Mouse (Mus musculus): Measurements from ENCODE around the gene Adamts8.

Adamts8 gene

DNA sequence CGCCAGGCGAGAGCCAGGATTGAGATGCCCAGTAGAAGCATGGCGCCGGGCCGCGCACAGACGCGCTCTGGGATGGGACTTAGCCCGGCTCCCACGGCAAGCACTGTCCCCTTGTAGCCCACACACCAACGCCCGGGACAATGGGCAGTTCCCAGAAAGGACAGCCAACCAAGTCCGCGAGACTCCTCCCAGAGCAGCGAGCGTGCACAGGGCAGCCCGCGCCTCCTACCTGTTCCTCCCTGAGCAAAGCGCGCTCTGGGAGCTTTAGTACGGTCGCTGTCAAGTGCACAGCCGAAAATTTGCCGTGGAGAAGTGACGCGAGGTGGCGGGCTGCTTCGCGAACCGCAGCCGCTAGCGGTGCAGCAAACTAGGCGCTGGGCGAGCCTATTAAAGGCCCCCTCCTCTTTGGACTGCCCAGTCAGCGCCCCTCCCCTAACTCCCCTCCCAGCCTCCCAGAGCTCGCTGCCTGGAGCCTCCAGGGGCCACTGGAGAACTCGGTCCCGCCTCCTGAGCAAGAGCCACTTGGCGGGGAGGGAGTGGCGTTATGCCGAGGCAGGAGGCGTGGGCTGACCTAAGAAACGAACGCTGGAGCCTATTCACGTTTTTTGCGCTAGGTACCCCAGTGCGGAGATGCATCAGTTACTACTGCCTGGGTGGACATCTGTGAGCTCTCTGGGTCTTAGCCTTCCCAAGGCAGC, 20.0 kb upstream of the Adamts8 start, which contains the start of gene Adamts15:
TSS of gene Adamts15 (minus strand) at position 256 of the 698 bp plus-strand sequence.
- DNase-seq (ENCODE audit: low spot score in 2 of 2): peak; percentile 46 to 53

GRCm38 (mm10) chr9:30928759-30929158, 13.6 kb upstream of the Adamts8 start:
- no peak for DNase-seq (ENCODE audit: low spot score in 2 of 2)

DNA sequence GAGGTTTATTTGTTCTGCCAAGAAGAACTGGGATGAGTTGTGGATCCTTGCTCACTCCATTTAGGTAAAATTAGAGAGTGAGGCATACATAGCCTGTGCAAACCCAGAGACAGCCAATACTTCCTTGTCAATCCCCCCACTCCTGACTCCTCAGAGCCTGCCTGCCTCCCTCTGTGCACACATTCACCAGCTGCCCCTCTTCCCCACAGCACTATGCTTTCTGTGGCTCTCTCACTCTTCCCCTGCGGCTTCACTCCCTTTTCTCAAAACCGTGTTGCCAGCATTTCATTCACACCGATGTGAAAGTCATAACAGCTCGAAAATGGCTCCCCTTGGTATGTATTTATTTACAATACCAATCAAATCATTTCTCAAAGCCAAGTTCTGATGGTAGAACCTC, 10.0 kb upstream of the Adamts8 start:
- no peak for DNase-seq (ENCODE audit: low spot score in 2 of 2)

DNA sequence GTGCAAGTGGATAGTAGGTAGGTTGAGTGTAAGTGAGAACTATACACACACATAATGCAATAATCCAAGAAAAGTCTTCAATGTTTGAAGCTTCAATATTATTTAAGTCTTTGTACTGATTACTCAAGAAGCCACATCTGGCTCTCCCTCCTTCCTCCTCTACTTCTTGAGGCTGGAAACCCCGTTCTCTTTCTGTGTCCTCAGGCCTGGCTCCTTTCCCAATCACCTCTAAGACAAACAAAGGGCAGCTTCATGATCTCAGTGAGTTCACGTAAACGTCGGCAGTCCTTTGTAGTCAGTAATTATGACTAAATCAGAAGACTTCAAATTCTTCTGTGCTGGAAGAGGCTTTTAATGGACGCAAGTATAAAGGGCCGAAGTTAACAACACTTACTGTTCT, 7.5 kb upstream of the Adamts8 start:
- DNase-seq (ENCODE audit: low spot score in 2 of 2): no peak

GRCm38 (mm10) chr9:30936674-30937438, 5.5 kb upstream of the Adamts8 start:
- DNase-seq (ENCODE audit: low spot score in 2 of 2): peak; percentile 68 to 70

DNA sequence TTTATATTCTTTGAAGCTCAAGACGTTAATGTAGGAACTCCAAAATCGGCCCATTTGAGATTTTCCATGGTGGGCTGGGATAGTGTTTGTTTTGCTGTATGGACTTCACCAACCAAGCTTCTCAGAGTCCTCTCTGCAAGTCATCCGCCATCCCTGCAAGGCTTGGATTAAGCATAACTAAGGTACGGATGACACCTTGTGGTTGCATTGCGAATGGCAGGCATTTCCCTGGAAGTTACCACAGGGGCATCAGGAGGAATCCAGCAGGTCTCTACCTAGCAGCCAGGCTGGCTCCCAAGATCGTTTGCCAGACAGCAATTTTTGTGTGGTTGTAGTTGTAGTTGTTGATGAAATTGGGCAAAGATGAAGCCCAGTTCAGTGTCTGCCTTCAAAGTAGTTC, 2.0 kb upstream of the Adamts8 start:
- DNase-seq (ENCODE audit: low spot score in 2 of 2): peak; percentile 96 to 98

GRCm38 (mm10) chr9:30943341-30943740, 979 bp downstream of the Adamts8 start:
- peak in 1 of 2 experiments; percentile 20 for DNase-seq (ENCODE audit: low spot score in 2 of 2)

GRCm38 (mm10) chr9:30944234-30944633, 1.9 kb downstream of the Adamts8 start:
- no peak for DNase-seq (ENCODE audit: low spot score in 2 of 2)

DNA sequence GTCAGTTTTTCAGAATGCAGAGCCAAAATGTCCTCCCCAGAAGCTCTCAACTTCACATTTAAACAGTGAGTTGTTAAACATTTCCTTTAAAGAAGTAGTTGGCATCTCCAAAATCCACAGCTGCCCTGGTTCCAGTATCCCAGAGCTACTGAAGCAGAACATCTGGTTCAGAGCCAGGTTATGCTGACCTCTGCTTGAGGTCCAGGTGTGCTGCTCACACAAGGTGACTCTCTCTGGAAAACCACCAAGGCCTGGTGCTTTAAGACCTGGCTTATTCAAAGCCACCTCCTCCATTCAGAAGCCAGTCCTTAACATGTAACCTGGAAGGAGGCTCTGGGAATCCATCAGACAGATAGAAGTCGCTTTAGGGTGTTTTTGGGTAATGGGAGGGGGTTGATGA, 2.9 kb downstream of the Adamts8 start:
- DNase-seq (ENCODE audit: low spot score in 2 of 2): no peak

DNA sequence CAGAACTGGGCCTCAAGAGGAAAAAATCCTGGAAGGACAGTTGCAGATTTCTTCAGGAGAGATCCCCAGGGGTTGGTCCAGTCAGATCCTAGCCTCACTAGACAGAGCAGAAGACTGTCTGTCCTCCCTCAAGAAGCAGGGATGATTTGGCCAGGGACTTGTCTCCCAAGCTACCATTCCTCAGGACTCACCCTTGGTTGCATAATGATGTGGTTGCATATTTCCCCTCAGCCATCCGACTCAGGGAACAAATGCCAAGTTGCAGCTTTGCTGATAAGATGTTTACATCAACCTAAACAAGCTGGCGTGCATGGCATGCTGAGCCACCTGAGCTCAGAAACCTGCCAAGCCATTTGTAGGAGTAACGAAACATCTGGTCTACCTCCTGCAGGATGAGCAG, 7.1 kb downstream of the Adamts8 start:
- no peak for DNase-seq (ENCODE audit: low spot score in 2 of 2)

GRCm38 (mm10) chr9:30949971-30950370, 7.6 kb downstream of the Adamts8 start:
- DNase-seq (ENCODE audit: low spot score in 2 of 2): no peak

DNA sequence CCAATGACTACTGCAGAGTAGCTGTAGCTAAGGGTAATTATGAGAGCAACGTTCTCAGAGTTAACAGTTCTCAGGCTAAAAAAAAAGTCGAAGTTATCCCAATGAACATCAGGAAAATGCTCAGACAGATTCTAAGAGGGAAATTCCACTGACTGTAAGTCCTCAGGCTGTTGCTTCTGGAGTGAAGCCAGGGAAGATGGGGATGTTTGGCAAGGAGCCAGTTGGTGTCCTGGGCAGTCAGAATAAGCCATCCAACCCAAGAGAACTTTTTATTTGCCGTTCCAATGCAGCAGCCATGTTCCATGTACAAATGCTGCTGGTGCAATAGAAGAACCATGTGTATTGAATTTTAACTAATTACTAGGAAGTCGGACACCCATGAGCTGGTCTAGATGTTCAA, 8.2 kb downstream of the Adamts8 start:
- no peak for DNase-seq (ENCODE audit: low spot score in 2 of 2)

DNA sequence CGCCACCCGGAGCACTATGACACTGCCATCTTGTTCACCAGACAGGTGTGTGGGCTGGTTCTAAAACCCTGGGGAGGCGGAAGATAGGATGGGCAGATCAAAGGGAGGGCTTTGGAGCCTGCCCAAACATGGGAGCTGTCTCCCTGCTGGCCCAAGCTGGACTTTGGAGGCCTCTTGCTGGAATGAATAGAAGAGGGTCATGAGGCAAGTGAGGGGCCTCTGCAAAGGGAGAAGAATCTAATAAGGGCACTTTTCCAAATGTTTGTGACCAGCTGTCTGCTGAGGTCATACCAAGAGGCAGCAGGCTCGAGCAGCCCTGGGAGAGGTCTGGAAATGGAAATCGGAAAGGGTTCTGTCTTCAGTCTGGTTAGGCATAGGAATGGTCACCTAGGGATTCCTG, 9.1 kb downstream of the Adamts8 start:
- DNase-seq (ENCODE audit: low spot score in 2 of 2): no peak

DNA sequence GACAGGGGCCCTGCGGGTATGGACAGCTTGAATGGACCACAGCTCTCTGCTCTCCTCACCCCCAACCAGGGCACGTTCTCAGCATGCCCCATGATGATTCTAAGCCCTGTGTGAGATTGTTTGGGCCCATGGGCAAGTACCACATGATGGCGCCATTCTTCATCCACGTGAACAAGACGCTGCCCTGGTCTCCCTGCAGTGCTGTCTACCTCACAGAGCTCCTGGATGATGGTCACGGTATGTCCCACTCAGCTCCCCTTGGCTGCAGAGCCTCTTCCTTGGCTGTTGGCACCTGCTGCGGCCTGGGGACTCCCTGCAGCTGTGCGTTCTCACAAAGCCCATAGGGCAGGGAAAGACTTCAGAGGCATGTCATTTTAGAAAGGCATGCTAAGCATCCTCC, 10.9 kb downstream of the Adamts8 start:
- no peak for DNase-seq (ENCODE audit: low spot score in 2 of 2)

GRCm38 (mm10) chr9:30955246-30955645, 12.9 kb downstream of the Adamts8 start:
- DNase-seq (ENCODE audit: low spot score in 2 of 2): no peak

GRCm38 (mm10) chr9:30963780-30964179, 21.4 kb downstream of the Adamts8 start:
- DNase-seq (ENCODE audit: low spot score in 2 of 2): no peak

- DNase-seq (ENCODE audit: low spot score in 2 of 2): peak in 1 of 2 experiments; percentile 49
Measured at GRCm38 (mm10) chr9:30964685-30965084, 22.3 kb downstream of the Adamts8 start.

DNA sequence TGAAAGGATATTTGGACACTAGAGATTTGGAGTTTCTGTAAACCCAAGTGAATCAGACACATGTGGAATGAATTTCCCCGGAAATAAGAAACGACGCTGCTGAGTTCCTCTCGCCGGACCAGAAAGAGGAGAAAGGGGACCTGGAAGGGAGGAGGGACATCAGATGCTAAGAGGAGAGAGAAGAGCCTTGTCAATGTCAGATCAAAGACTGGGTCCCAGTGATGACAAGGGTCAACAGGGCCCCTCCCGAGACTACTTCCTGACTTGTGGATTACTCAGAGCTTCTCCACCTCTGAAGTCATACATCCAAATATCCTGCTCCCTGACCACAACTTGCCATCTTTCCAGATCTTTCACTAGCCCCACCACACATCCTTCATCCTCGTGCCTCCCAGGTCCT, 24.5 kb downstream of the Adamts8 start:
- no peak for DNase-seq (ENCODE audit: low spot score in 2 of 2)

GRCm38 (mm10) chr9:30968130-30968529, 25.8 kb downstream of the Adamts8 start:
- no peak for DNase-seq (ENCODE audit: low spot score in 2 of 2)

- DNase-seq (ENCODE audit: low spot score in 2 of 2): no peak
Measured at GRCm38 (mm10) chr9:30970001-30970400, 27.6 kb downstream of the Adamts8 start.

- DNase-seq (ENCODE audit: low spot score in 2 of 2): no peak
Measured at GRCm38 (mm10) chr9:30971967-30972366, 29.6 kb downstream of the Adamts8 start.

GRCm38 (mm10) chr9:30976339-30977023, 34.1 kb downstream of the Adamts8 start:
- DNase-seq (ENCODE audit: low spot score in 2 of 2): no peak

DNA sequence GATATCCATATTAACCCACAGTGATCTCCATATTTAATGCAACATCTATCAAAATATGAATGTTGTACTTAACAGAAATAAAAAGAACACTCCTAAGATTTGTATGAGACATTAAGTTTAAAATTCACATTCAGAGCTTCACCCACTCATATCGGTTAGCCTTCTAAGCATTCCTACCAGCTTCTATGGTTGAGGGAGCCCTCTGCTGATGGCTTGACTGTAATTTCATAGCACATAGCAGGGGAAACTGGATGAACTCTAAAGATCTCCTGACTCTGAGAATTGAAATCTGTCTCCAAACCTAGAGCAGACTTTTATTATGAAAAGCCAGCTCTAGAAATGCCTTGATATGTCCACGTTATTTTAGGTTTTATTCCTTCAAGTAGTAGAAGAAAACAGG, 38.1 kb downstream of the Adamts8 start:
- DNase-seq (ENCODE audit: low spot score in 2 of 2): peak in 1 of 2 experiments; percentile 15

Data from right cerebral cortex, adult 2 months (tissue).